Mouse (Mus musculus): ENCODE data around the gene Kifc3.

GRCm38 (mm10) chr8:95084744-95085431 is 117.7 kb downstream of the Kifc3 start:
- TF ChIP-seq RCOR1 (IDR thresholded peaks at IDR 0.05; ENCODE audit: low read depth, low read length): no peak
- no peak for TF ChIP-seq CTCF (IDR thresholded peaks at IDR 0.05 in 2 of 3, conservative IDR thresholded peaks at IDR 0.05 in 1 of 3; ENCODE audit: control insufficient read depth in 1 of 3, insufficient read depth in 1 of 3, low read depth in 2 of 3, low read length in 3 of 3, poor library complexity in 1 of 3, severe bottlenecking in 1 of 3)
- no peak for TF ChIP-seq POLR2A (IDR thresholded peaks at IDR 0.05; ENCODE audit: control insufficient read depth in 1 of 2, insufficient read depth in 1 of 2, low read depth in 1 of 2, low read length in 2 of 2, poor library complexity in 1 of 2)
- no peak for TF ChIP-seq MAX (IDR thresholded peaks at IDR 0.05; ENCODE audit: low read length)
- no peak for TF ChIP-seq UBTF (IDR thresholded peaks at IDR 0.05; ENCODE audit: borderline replicate concordance, insufficient read depth, low read depth, low read length)
- no peak for TF ChIP-seq ELF1 (IDR thresholded peaks at IDR 0.05; ENCODE audit: low read depth, low read length)

All from MEL (cell line).